Mouse (Mus musculus) midbrain, embryonic 11.5 days (tissue): ENCODE data around the gene Tm9sf1. TPM values are rescaled to one million over a fixed set of nuclear protein-coding genes. Genes with fewer than 3 reads are reported as not detected.

Source experiments
- ATAC-seq: fragments of 200-750 bp; cut with Nextera tagmentation; 2 replicates; pipeline ENCODE4 v1.8.0; 2017; ENCODE audit warnings: moderate TSS enrichment, moderate library complexity; ENCODE audit not compliant: low FRiP score
- DNase-seq: peaks from one replicate; pipeline ENCODE4 v3.0.0; 2015; ENCODE audit warnings: low spot score; ENCODE audit errors: missing footprints
- H3K27ac ChIP-seq: fragments of 300-500 bp; sonication (generic); 2 replicates; pipeline ENCODE4 v1.5.1; 2014; ENCODE audit warnings: low read depth, low read length
- H3K27me3 ChIP-seq: fragments of 300-500 bp; sonication (generic); 2 replicates; pipeline ENCODE4 v1.6.1; 2014; ENCODE audit warnings: mild to moderate bottlenecking, low read length, moderate library complexity, mixed read lengths; ENCODE audit not compliant: control insufficient read depth, insufficient read depth
- H3K36me3 ChIP-seq: fragments of 300-500 bp; sonication (generic); 2 replicates; pipeline ENCODE4 v1.6.1; 2014; ENCODE audit warnings: mild to moderate bottlenecking, low read length, moderate library complexity, mixed read lengths; ENCODE audit not compliant: control insufficient read depth, insufficient read depth
- H3K4me1 ChIP-seq: fragments of 300-500 bp; sonication (generic); 2 replicates; pipeline ENCODE4 v1.6.1; 2014; ENCODE audit warnings: low read length; ENCODE audit not compliant: control insufficient read depth, insufficient read depth
- H3K4me2 ChIP-seq: fragments of 300-500 bp; sonication (generic); 2 replicates; pipeline ENCODE4 v1.6.1; 2014; ENCODE audit warnings: mild to moderate bottlenecking, moderate library complexity
- H3K4me3 ChIP-seq: fragments of 300-500 bp; sonication (generic); 2 replicates; pipeline ENCODE4 v1.5.1; 2014; ENCODE audit warnings: low read depth, low read length
- H3K9ac ChIP-seq: fragments of 300-500 bp; sonication (generic); 2 replicates; pipeline ENCODE4 v1.6.1; 2014; ENCODE audit warnings: low read length
- H3K9me3 ChIP-seq: fragments of 300-500 bp; sonication (generic); 2 replicates; pipeline ENCODE4 v1.6.1; 2016; ENCODE audit warnings: low read length; ENCODE audit not compliant: control insufficient read depth
- WGBS: fragments of 180-500 bp; shearing (Covaris S2); extraction: QIAGEN DNeasy Blood & Tissue Kit; methylation state at CpG from one replicate; pipeline ENCODE4 v1.1.7; 2014; 5-methylcytosine and 5-hydroxymethylcytosine counted together
- polyA plus RNA-seq: library from polyadenylated mRNA; unstranded; fragments of >200 nt; fragmentation: Nextera tagmentation; extraction: Ambion mirVana; gene quantifications from 2 replicates; pipeline ENCODE4 v1.2.1, GENCODE M21; 2014

The Tm9sf1 gene
- polyA plus RNA-seq, 1 experiment from 2014 or later: 58.1 TPM

- no peaks in the 10 kb centered on the region; the same call in 1 of the 2 replicates for H3K4me1 ChIP-seq
- H3K4me2 ChIP-seq: peak overlapping the region; percentile 48; the same call in 1 of the 2 replicates
- no peaks in the 10 kb centered on the region for H3K27me3 ChIP-seq
- 53% methylated on average over 2 of the region's 2 CpGs for WGBS
- peaks cover 2% of the 10 kb centered on the region for H3K36me3 ChIP-seq
- no peak overlapping the region for H3K9ac ChIP-seq
- DNase-seq: no peak
- H3K9me3 ChIP-seq: no peaks in the 10 kb centered on the region
- no peak overlapping the region for H3K27ac ChIP-seq
- H3K4me3 ChIP-seq: no peak overlapping the region
- peak; percentile 19; the same call in 1 of the 2 replicates for ATAC-seq
Measured at GRCm38 (mm10) chr14:55660636-55661035, 17.0 kb upstream of the Tm9sf1 start.

- peak within 1 kb of the TSS; percentile 70 for H3K4me3 ChIP-seq
- H3K9me3 ChIP-seq: no peaks in the 10 kb centered on the region
- peak within 1 kb of the TSS; percentile 48 for H3K4me2 ChIP-seq
- WGBS: under 1% methylated on average over 39 of the region's 39 CpGs
- 0 out of 2 replicates have a peak within 1 kb of the TSS, but pooled peaks have one; percentile 2 for H3K27ac ChIP-seq
- H3K9ac ChIP-seq: peak within 1 kb of the TSS; percentile 81
- H3K36me3 ChIP-seq: peaks cover 2% of the 10 kb centered on the region
- ATAC-seq: peak; percentile 93
- H3K4me1 ChIP-seq: no peaks in the 10 kb centered on the region; the same call in 1 of the 2 replicates
- H3K27me3 ChIP-seq: no peaks in the 10 kb centered on the region
- DNase-seq: peak; percentile 95
Measured at GRCm38 (mm10) chr14:55659960-55660573, 16.5 kb upstream of the Tm9sf1 start, which contains the start of gene Mdp1. Gene Mdp1 (minus strand): TSS chr14:55660508.

GRCm38 (mm10) chr14:55658011-55658410 is 14.4 kb upstream of the Tm9sf1 start:
- Histone ChIP-seq H3K9ac (no peak overlapping the region), H3K9me3 (no peaks in the 10 kb centered on the region), H3K27me3 (no peaks in the 10 kb centered on the region), H3K4me1 (no peaks in the 10 kb centered on the region; the same call in 1 of the 2 replicates), H3K27ac (no peak overlapping the region), H3K4me3 (no peak overlapping the region), H3K4me2 (no peak overlapping the region), H3K36me3 (peaks cover 2% of the 10 kb centered on the region)
- 90% methylated on average over 5 of the region's 5 CpGs for WGBS
- ATAC-seq (no peak), DNase-seq (no peak)

GRCm38 (mm10) chr14:55656935-55657334 is 13.3 kb upstream of the Tm9sf1 start:
- DNase-seq: no peak
- Histone ChIP-seq H3K9me3 (no peaks in the 10 kb centered on the region), H3K27me3 (no peaks in the 10 kb centered on the region), H3K4me3 (no peak overlapping the region), H3K36me3 (no peaks in the 10 kb centered on the region; the same call in 1 of the 2 replicates), H3K9ac (no peak overlapping the region), H3K4me1 (no peaks in the 10 kb centered on the region; the same call in 1 of the 2 replicates), H3K4me2 (no peak overlapping the region), H3K27ac (no peak overlapping the region)
- ATAC-seq: no peak
- WGBS: 88% methylated on average over 3 of the region's 3 CpGs

GRCm38 (mm10) chr14:55651528-55651927 is 7.9 kb upstream of the Tm9sf1 start:
- WGBS: 89% methylated on average over 7 of the region's 7 CpGs
- Histone ChIP-seq H3K4me3 (no peak overlapping the region), H3K36me3 (no peaks in the 10 kb centered on the region), H3K9me3 (no peaks in the 10 kb centered on the region), H3K9ac (no peak overlapping the region), H3K27ac (no peak overlapping the region), H3K27me3 (no peaks in the 10 kb centered on the region), H3K4me2 (no peak overlapping the region), H3K4me1 (no peaks in the 10 kb centered on the region)
- ATAC-seq (no peak), DNase-seq (peak; percentile 72)

- H3K36me3 ChIP-seq: no peaks in the 10 kb centered on the region
- H3K27me3 ChIP-seq: no peaks in the 10 kb centered on the region
- 93% methylated on average over 2 of the region's 2 CpGs for WGBS
- H3K4me2 ChIP-seq: no peak within 1 kb of the TSS
- no peaks in the 10 kb centered on the region for H3K9me3 ChIP-seq
- H3K4me1 ChIP-seq: peaks cover 1% of the 10 kb centered on the region; the same call in 1 of the 2 replicates
- DNase-seq: no peak
- no peak for ATAC-seq
- no peak within 1 kb of the TSS for H3K27ac ChIP-seq
- no peak within 1 kb of the TSS for H3K4me3 ChIP-seq
- no peak within 1 kb of the TSS for H3K9ac ChIP-seq
Measured at GRCm38 (mm10) chr14:55649884-55650283, 6.3 kb upstream of the Tm9sf1 start, which contains the start of gene Tssk4. Gene Tssk4 (plus strand): TSS chr14:55650184.

GRCm38 (mm10) chr14:55644261-55644888 is 769 bp upstream of the Tm9sf1 start:
- H3K27me3 ChIP-seq: no peaks in the 10 kb centered on the region
- peak; percentile 83 for DNase-seq
- WGBS: 38% methylated on average over 17 of the region's 17 CpGs
- H3K36me3 ChIP-seq: peaks cover 6% of the 10 kb centered on the region
- H3K9ac ChIP-seq: peak overlapping the region; percentile 78
- no peaks in the 10 kb centered on the region for H3K9me3 ChIP-seq
- H3K27ac ChIP-seq: no peak overlapping the region
- H3K4me1 ChIP-seq: peaks cover 15% of the 10 kb centered on the region
- ATAC-seq: no peak
- peak overlapping the region; percentile 80 for H3K4me3 ChIP-seq
- H3K4me2 ChIP-seq: peak overlapping the region; percentile 66

GRCm38 (mm10) chr14:55642679-55643059 is 937 bp downstream of the Tm9sf1 start:
- peak overlapping the region; percentile 66 for H3K4me2 ChIP-seq
- peaks cover 15% of the 10 kb centered on the region for H3K4me1 ChIP-seq
- H3K27ac ChIP-seq: peak overlapping the region; percentile 80
- no peaks in the 10 kb centered on the region for H3K9me3 ChIP-seq
- H3K4me3 ChIP-seq: peak overlapping the region; percentile 80
- WGBS: 23% methylated on average over 8 of the region's 8 CpGs
- H3K9ac ChIP-seq: peak overlapping the region; percentile 78
- peaks cover 10% of the 10 kb centered on the region for H3K36me3 ChIP-seq
- no peak for DNase-seq
- no peaks in the 10 kb centered on the region for H3K27me3 ChIP-seq
- no peak; the same call in 1 of the 2 replicates for ATAC-seq

DNA sequence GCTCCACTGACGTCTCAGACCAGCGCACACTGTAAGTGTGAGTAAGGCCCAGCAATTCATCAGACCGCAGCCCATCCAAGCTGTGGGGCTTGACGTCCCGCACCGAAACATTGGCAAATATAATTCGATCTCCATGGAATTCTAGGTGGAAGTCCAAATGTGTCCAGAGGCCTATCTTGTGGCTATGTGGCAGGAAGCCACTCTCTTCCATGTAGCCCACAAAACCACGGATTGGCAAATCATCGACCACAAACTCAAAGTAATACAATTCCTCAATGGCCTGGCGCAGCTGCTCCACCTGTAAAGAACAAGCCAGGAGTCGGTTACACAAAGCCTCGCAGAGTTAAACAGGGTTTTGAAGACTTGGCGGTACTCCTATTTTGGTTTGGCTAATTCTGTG is 2.3 kb downstream of the Tm9sf1 start:
- WGBS: 94% methylated on average over 13 of the region's 13 CpGs
- peaks cover 11% of the 10 kb centered on the region for H3K36me3 ChIP-seq
- no peaks in the 10 kb centered on the region for H3K9me3 ChIP-seq
- DNase-seq (peak; percentile 69), ATAC-seq (no peak)
- no peak overlapping the region for H3K9ac ChIP-seq
- H3K4me3 ChIP-seq: no peak overlapping the region
- no peaks in the 10 kb centered on the region for H3K27me3 ChIP-seq
- H3K4me1 ChIP-seq: peaks cover 15% of the 10 kb centered on the region
- H3K27ac ChIP-seq: no peak overlapping the region
- no peak overlapping the region for H3K4me2 ChIP-seq
